Mouse (Mus musculus) retina, embryonic 14.5 days (tissue): ENCODE results near the gene Med27.

ENCODE experiments used
- DNase-seq: peaks from one replicate; pipeline ENCODE4 v3.0.0-alpha.2; 2015; ENCODE audit warnings: low spot score

The Med27 gene

GRCm38 (mm10) chr2:29437111-29437510 is 90.5 kb downstream of the Med27 start:
- no peak for DNase-seq

DNA sequence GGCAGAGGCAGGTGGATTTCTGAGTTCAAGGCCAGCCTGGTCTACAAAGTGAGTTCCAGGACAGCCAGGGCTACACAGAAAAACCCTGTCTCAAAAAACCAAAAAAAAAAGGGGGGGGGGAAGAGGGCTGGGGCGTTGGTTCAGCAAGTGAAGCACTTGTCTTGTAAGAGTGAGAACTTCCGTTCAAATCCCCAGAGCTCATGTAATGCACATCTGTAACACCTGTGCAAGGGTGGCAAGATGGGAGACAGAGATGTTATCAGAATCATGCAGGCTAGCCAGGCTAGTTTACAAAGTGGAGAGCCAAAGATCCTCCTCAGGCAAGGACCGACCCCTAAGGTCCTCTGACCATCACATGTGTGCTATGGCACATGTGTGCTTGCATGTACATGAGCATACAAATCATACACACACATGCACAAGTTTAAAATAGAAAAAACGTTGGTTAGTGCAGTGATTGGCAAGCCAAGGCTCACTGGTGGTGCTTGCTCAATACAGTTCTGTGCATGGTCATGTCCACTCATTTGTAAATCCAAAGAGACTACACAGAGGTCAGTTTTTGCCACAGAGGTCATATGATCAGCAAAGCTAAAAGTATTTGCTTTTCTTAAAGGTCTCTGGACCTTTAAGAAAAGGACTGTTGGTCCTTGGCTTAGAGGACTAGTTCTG is 91.4 kb downstream of the Med27 start:
- no peak for DNase-seq

DNA sequence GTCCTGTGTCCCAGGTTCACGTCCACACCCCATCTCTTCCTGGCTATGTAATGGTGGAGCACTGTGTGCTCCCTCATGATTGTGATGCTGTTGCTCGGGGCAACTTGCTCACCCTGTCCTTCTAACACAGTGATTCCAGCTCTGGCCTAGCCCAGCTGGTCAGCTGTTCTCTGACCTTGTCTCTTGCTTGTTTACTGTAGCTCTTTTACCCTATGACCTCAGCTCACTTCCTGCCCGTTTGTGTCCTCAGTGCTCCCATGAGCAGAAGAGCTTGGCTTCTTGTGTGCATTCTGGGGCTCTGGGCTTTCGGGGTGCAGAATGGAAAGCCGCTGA is 91.9 kb downstream of the Med27 start:
- no peak for DNase-seq

GRCm38 (mm10) chr2:29438986-29439385 is 92.4 kb downstream of the Med27 start:
- DNase-seq, result no peak

- DNase-seq, result no peak
These were observed 92.8 kb downstream of the Med27 start for GRCm38 (mm10) chr2:29439396-29439795.

DNA sequence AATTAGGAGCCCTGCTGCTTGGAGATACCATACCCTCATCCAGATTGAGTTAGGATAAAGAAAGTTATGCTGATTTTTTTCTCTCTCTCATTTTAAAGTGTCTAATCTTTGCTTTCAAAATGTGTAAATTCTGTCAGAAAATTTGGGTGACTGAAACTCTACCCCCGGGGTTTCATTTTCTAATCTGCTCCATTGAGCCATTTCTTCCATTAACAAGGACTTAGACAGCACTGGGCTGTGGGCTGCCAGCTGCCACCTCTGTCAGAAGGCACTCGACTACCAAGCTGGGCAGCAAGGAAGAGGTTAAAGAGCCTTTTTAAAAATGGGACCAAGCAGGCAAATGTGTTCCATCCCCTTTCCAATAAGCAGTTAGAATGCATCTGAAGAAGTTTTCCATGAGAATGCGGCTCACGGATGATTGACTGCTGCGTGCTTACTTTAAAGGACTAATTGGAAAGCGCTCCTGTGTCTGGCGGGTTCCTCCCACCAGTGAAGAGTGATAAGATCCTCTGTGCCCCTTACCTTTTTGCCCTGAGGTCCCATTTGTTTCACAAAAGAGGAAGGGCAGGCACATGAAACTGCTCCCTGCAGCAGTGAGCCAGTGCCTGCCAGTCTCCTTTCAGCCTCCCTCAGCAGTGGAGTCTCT is 93.4 kb downstream of the Med27 start:
- peak; percentile 17 for DNase-seq

DNA sequence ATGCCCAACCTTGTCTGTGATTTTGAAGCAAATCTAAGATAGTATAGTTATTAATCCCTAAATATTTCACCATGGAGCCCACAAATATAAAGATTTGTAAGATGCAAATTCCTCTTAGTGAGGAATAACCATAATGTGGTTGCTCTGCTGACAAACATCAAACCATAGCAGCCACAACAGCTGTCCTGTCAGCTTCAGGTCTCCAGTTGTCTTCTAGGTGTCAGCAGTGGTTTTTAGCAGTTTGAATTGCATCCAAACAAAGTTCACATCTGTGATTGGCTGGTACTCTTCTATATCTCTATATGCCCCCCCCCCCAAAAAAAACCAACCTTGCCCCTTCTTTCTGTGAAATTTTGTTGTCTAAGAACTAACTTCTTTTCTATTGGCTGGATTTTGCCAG is 95.7 kb downstream of the Med27 start:
- no peak for DNase-seq

DNA sequence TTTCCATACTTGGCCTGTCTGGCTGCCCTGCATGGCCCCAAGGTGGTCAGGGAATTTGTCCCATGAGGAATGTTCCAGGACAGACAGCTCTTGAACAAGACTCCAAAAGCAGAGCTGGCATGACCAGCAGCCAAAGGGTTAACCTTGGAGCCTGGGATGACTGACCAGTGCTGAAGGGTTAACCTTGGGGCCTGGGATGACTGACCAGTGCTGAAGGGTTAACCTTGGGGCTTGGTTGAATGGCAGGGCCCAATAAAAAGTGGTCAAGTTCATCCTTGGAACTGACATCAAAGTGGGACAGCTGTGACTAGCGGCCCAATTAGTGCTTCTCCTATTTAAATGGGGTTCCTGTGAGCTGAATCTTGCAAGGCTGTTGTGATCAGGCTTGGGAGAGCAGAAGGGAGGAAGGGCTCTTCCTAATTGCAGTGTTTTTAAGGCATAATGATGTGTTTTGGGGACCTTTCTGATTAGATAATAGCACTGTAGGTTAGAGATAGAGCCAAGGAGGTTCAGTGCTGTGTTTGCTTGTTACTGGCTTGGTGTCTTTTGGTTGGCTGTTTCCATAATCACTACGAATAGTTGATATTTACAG is 97.1 kb downstream of the Med27 start:
- peak; percentile 32 for DNase-seq

GRCm38 (mm10) chr2:29448476-29449002 is 101.9 kb downstream of the Med27 start:
- no peak for DNase-seq

- DNase-seq, result no peak
These were observed 104.9 kb downstream of the Med27 start for GRCm38 (mm10) chr2:29451368-29451999.

DNA sequence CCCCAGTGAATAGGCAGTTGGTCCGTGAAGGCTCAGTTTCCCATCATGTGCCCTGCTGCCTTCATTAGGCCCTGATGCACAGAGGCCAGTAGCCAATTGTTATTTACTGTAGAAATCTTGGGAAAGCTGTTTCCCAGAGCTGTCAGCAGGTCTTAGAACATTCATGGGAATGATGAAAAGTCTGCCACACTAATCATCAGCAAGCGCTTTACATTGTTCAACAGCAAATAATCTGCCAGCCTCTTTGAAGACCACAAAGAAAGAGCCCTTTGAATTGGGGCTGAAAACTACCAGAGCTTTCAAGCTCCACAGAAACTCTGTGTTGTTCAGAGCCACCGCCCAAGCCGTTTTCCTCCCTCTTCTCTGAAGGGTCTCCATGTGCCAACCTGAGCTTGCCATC is 106.8 kb downstream of the Med27 start:
- no peak for DNase-seq

GRCm38 (mm10) chr2:29456631-29457320 is 110.2 kb downstream of the Med27 start:
- no peak for DNase-seq

DNA sequence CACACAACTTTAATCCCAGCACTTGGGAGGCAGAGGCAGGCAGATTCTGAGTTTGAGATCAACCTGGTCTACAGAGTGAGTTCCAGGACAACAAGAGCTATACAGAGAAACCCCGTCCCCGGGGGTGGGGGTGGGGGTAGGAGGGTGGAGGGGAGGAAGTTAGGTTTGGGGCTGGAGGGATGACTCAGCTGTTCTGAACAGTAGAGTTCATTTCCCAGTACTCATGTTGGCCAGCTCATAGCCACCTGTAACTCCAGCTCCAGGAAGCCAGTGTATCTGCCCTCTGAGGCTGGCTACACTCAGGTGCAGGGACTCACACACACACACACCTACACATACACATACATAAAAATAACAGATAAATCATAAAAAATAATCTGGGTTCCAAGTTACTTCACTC is 111.1 kb downstream of the Med27 start:
- no peak for DNase-seq

DNA sequence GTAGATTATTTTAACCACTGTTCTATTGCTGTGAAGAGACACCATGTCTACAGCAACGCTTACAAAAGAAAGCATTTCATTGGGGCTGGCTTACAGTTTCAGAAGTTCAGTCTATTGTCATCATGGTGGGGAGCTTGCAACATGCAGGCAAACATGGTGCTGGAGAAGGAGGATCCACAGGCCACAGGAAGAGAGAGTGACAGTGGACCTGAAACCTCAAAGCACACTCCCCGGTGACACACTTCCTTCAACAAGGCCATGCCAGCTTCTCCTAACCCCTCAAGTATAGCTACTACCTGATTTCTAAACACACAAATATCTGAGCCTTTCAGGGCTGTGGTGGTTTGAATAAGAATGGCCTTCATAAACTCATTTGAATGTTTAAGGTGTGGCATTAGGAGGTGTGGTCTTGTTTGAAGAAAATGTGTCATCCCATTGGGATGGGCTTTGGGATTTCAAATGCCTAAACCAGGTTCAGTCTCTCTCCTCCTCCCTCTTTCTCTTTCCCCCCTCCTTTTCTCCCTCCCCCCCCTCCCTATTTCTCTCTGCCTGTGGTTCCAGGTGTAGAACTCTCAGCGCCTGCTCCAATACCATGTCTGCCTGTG is 111.8 kb downstream of the Med27 start:
- no peak for DNase-seq

GRCm38 (mm10) chr2:29459648-29460047 is 113.0 kb downstream of the Med27 start:
- no peak for DNase-seq

- no peak for DNase-seq
These were observed 115.2 kb downstream of the Med27 start for GRCm38 (mm10) chr2:29461841-29462240.

GRCm38 (mm10) chr2:29463039-29463585 is 116.5 kb downstream of the Med27 start:
- DNase-seq, result no peak

- DNase-seq, result peak; percentile 39
These were observed 118.4 kb downstream of the Med27 start for GRCm38 (mm10) chr2:29464851-29465648.

DNA sequence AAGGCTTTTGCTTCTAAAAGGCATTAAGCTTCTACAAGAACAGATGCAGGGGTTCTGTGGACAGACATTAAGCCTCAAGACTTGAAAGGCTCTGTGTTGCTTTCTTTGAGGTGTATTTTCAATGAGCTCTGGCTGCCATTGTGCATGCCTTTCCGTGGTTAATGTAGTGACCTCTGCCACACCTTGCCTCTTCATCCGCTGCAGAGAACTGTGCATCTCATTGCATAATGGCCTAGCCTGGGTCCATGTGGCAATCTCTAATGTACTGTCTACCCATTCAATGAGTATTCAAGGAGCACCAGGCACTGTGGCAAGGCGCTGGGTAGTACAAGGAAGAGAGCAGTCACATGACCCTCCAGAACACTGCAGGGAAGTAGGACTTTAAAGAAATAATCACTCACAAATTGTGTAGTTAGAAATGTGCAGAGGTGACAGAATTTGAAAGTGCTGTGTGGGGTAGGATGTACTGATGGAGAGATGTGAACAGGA is 119.1 kb downstream of the Med27 start:
- no peak for DNase-seq

GRCm38 (mm10) chr2:29466396-29466795 is 119.8 kb downstream of the Med27 start:
- no peak for DNase-seq

DNA sequence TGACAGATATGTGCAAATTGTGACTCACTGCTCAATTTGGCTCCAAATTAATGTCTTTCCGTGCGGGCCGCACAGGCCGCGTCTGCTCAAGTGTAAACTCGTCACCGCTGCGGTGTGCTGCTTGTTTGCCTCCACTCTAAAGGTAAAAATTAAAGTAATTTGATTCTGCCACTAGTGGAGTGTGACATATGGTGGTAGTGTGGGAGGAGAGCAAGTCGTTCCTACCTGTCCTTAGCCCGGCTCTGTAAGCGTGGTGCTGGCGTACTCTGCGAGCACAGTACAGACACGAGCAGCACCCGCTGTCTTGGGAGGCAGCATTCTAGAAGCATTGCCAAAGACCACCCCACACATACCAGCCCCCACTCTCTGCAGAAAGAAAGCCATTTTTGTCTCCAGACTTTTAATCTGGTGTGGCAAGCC is 121.9 kb downstream of the Med27 start:
- DNase-seq, result no peak
